Comparison of ENCODE assay signal across 9 mouse cellular contexts in the genomic region with DNA sequence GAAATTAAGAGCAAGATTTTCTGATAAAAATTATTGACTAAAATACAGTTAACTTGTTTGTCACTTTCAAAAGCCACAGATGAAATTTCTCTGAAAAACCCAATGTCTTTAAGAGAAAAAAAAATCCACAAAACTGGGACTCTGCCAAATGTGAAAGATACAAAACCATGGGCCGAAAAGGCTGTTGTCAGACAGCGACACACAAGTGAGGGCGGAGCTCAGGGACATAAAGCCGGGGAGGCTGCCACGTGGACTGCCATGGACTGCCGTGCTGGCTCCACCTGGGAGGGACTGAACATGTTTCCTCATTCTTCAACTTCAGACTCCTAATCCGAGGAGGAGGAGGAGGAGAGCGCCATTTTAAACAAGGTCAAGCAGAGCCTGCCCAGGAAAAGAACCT.
A peak's percentile ranks its signal among the peaks of the same experiment; 100 is the strongest.
DNase-seq lines count a peak whose midpoint lies in the region; ATAC-seq and TF ChIP-seq lines count a peak whose summit lies in the region.
"Had no signal": no experiment of that assay in that cellular context is flagged by ENCODE, and none has a peak within 500 bp of the region (broad histone marks: within the 10 kb centered on the region; RNA-seq: fewer than 3 reads in every experiment).

No protein-coding gene starts in this region.

- no peak overlapping the region for H3K4me2 ChIP-seq in limb, embryonic 14.5 days (replicated peaks; ENCODE audit: low read depth, low read length, severe bottlenecking)
- no peak overlapping the region for H3K4me2 ChIP-seq in stomach, postnatal 0 days (replicated peaks; ENCODE audit: low read depth)
- H3K4me2 ChIP-seq: liver, embryonic 15.5 days had no signal

- WGBS in limb, embryonic 14.5 days = 39% methylated on average over 8 of the region's 8 CpGs
- whole genome bisulfite sequencing in stomach, postnatal 0 days = 20% methylated on average over 7 of the region's 8 CpGs

- no peak overlapping the region for H3K27ac ChIP-seq in limb, embryonic 14.5 days (replicated peaks; ENCODE audit: low read depth, low read length)
- H3K27ac ChIP-seq in stomach, postnatal 0 days (replicated peaks) = no peak overlapping the region; the same call in 1 of the 2 replicates
- H3K27ac ChIP-seq: liver, embryonic 15.5 days had no signal

- no peak overlapping the region for H3K4me3 ChIP-seq in limb, embryonic 14.5 days (replicated peaks; ENCODE audit: low read length)
- H3K4me3 ChIP-seq in stomach, postnatal 0 days (ENCODE audit: low read depth, low read length) = no peak overlapping the region
- H3K4me3 ChIP-seq: liver, embryonic 15.5 days had no signal

- no peak overlapping the region for H3K9ac ChIP-seq in limb, embryonic 14.5 days (ENCODE audit: low read depth, low read length, severe bottlenecking)
- no peak overlapping the region for H3K9ac ChIP-seq in stomach, postnatal 0 days (ENCODE audit: low read length)
- H3K9ac ChIP-seq: liver, embryonic 15.5 days had no signal

- no peak for TF ChIP-seq CTCF in stomach, postnatal 0 days (IDR thresholded peaks at IDR 0.05; ENCODE audit: low read depth)

- peak; percentile 45 to 53 for DNase-seq in cerebellum, postnatal 10 days
- DNase-seq in cerebellum, adult 9-10 months = no peak
- peak; percentile 50 for DNase-seq in ovary, adult 18-20 months (ENCODE audit: low spot score)
- DNase-seq in ovary, postnatal 10 days (ENCODE audit: low spot score) = no peak
- DNase-seq in limb, embryonic 14.5 days (ENCODE audit: low spot score) = peak; percentile 10
- DNase-seq in stomach, postnatal 0 days (ENCODE audit: low spot score) = peak; percentile 67
- DNase-seq in gastrocnemius, postnatal 4 days (ENCODE audit: low spot score in 2 of 2) = no peak
- no peak for DNase-seq in left cerebral cortex, adult 8-10 months (ENCODE audit: low spot score in 2 of 2)

- H3K4me1 ChIP-seq in limb, embryonic 14.5 days (ENCODE audit: control insufficient read depth, insufficient read depth, low read length) = peaks cover 13% of the 10 kb centered on the region
- no peaks in the 10 kb centered on the region for H3K4me1 ChIP-seq in stomach, postnatal 0 days (replicated peaks; ENCODE audit: control insufficient read depth, insufficient read depth)
- H3K4me1 ChIP-seq: liver, embryonic 15.5 days had no signal

- no peaks in the 10 kb centered on the region for H3K27me3 ChIP-seq in limb, embryonic 14.5 days (ENCODE audit: control insufficient read depth, insufficient read depth, low read length)
- H3K27me3 ChIP-seq in stomach, postnatal 0 days (ENCODE audit: control insufficient read depth, insufficient read depth, low read length) = no peaks in the 10 kb centered on the region

- ATAC-seq in limb, embryonic 14.5 days (ENCODE audit: low FRiP score, low read depth) = no peak
- peak; percentile 76 for ATAC-seq in stomach, postnatal 0 days (ENCODE audit: low FRiP score, low TSS enrichment)

- H3K36me3 ChIP-seq in limb, embryonic 14.5 days (ENCODE audit: control insufficient read depth, insufficient read depth, low read length) = no peaks in the 10 kb centered on the region
- H3K36me3 ChIP-seq in stomach, postnatal 0 days (ENCODE audit: control insufficient read depth, insufficient read depth, low read length) = no peaks in the 10 kb centered on the region
- H3K36me3 ChIP-seq: liver, embryonic 15.5 days had no signal

- TF ChIP-seq POLR2A in limb, embryonic 14.5 days (IDR thresholded peaks at IDR 0.05; ENCODE audit: borderline replicate concordance, extremely low read depth, insufficient read depth, insufficient read length) = no peak

- H3K9me3 ChIP-seq in limb, embryonic 14.5 days (ENCODE audit: control insufficient read depth, low read length) = no peaks in the 10 kb centered on the region
- H3K9me3 ChIP-seq in stomach, postnatal 0 days (ENCODE audit: control insufficient read depth, low read length) = no peaks in the 10 kb centered on the region
- H3K9me3 ChIP-seq: liver, embryonic 15.5 days had no signal

- no peak for TF ChIP-seq EP300 in stomach, postnatal 0 days (optimal IDR thresholded peaks at IDR 0.05)

Comparison
In these comparisons a context has a peak if more than half of its experiments do, and no peak if none do; other contexts are left out.
1. DNase-seq: peak in cerebellum, postnatal 10 days (2 of 2), ovary, adult 18-20 months (single experiment), limb, embryonic 14.5 days (single experiment) and stomach, postnatal 0 days (single experiment); none in cerebellum, adult 9-10 months (single experiment), ovary, postnatal 10 days (single experiment), gastrocnemius, postnatal 4 days (0 of 2) and left cerebral cortex, adult 8-10 months (0 of 2).